Mouse (Mus musculus): ENCODE results near the gene Fhl4.

DNA sequence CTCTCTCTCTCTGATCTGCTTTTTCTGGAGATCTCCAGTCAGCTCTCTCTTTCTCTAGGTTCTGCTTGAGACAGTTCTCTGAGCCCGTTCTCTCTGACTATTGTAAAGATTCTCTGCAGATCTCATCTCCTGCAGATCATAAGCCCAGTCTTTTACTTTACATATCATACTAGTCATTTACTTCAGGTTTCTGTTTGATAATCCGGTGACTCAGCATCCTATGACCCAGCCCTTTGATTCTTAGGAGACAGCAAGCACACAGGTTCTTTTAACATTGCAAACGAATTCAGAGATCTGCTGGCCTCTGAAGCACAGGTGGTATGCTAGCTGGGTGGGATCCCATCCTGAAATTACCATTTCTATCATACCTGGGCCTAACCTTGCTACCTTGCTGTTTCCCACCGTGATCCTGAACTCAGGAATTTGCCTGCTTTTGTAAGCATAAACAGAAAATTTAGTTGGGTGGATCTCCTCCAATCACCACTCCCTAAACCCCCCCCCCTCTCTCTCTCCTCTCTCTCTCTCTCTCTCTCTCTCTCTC, 51.6 kb downstream of the Fhl4 start:
- TF ChIP-seq CTCF (IDR thresholded peaks at IDR 0.05; ENCODE audit: low read depth), result no peak
- TF ChIP-seq EP300 (optimal IDR thresholded peaks at IDR 0.05), result no peak
